Mouse (Mus musculus): ENCODE results near the gene Mgme1. TPM values are rescaled to one million over a fixed set of nuclear protein-coding genes. Genes with fewer than 3 reads are reported as not detected.

The Mgme1 gene
- polyA plus RNA-seq (2012): 2.6 and 2.9 TPM in 2 replicates

DNA sequence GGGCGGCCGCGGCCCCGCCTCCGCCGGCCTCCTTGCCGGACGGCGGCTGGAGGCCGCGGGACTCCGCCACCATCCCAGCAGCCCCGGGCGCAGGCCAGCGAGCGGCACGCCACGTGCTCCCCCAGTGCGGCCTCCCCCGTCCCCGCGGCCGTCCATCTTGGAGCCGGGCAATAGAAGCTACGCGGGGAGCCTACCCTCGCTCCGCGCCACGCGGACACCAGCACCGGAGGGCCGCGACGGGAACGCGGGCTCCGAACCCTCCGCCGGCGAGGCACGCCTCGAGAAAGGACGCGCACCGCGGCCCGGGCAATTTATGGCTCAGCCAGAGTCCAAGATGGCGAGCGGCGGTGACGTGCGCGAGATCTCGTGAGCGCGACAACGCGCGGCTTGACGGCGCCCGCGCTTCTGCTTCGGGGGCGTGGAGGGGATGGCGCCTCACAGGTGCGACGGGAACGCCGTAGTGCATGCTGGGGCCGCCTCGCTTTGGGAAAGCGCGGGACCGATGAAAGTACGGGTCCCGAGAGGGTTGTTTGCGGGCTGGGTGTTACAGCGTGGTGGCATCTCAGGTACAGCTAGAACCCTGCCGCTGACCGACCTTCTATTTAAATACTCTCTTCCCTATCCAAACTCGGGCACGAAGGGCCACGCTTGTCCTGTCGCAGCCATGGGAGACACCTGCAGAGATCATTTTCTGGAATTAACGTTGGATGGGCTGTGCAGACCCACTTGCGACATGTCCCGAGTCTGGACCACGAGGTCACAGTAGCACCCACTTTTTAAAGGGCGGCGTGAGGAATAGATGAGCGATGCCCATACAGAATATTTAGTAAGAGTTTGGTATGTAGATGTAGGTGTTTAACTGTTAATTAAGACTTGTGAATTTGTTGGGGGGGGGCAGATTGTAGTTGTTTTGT, at the start of gene Mgme1, which contains the start of gene Snx5:
Mgme1 (plus strand) TSS at position 157 of the 914 bp plus-strand sequence.
Snx5 (minus strand) TSS at position 400 of the 914 bp plus-strand sequence.

Other genes with a start within 250 kb of the Mgme1 start
- not detected in 2 replicates for gene Banf2, start 237.6 kb upstream of the Mgme1 start, polyA plus RNA-seq (2012)
- gene Snx5, start 243 bp downstream of the Mgme1 start, polyA plus RNA-seq (2012): 34.4 and 45.4 TPM in 2 replicates
- gene Ovol2, start 61.5 kb downstream of the Mgme1 start, polyA plus RNA-seq (2012): 1.4 and 2.1 TPM in 2 replicates
- gene Kat14, start 98.3 kb downstream of the Mgme1 start, polyA plus RNA-seq (2012): 22.5 and 24.5 TPM in 2 replicates
- gene Pet117, start 98.3 kb downstream of the Mgme1 start, polyA plus RNA-seq (2012): 15.8 and 17.3 TPM in 2 replicates